Mouse (Mus musculus): ENCODE results near the gene Faim2.

- no peak for TF ChIP-seq CTCF (IDR thresholded peaks at IDR 0.05; ENCODE audit: low read depth)
- TF ChIP-seq EP300 (optimal IDR thresholded peaks at IDR 0.05), result no peak
Observed at GRCm38 (mm10) chr15:99519626-99520025, 8.3 kb downstream of the Faim2 start.
